In the genomic region with DNA sequence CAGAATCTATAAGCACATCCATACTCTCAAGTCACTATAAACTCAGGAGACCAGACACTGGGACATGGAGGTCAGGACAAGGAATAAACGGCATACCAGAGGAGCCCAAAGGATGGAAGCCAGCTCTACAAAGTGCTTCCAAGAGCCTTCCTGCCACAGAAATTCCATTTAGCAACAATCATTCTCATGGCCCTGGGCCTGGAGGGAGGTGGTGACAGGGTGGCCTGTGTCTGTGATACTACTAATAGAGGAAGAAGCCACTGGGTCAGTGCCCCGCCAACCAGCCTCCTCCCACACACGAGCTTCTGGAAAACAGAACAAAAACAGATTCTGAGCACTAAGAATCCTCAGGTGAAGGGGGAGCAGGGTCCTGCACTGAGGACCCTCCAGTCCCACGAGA, we compare ENCODE assay signal across 18 mouse cellular contexts.
DNase-seq lines count a peak whose midpoint lies in the region; ATAC-seq lines count a peak whose summit lies in the region.
"Had no signal": no experiment of that assay in that cellular context is flagged by ENCODE, and none has a peak within 500 bp of the region (broad histone marks: within the 10 kb centered on the region; RNA-seq: fewer than 3 reads in every experiment).

No protein-coding gene starts in this region.

- H3K36me3 ChIP-seq in heart, embryonic 11.5 days (ENCODE audit: control insufficient read depth, insufficient read depth, low read length), result no peaks in the 10 kb centered on the region
- H3K36me3 ChIP-seq: forebrain, embryonic 10.5 days; hindbrain, embryonic 15.5 days; limb, embryonic 13.5 days; liver, embryonic 15.5 days; midbrain, embryonic 15.5 days had no signal

- intact Hi-C loops in gastrocnemius, postnatal 14 days (cut with DNase I; ENCODE audit: low total_unique reads), result no loop called here
- intact Hi-C loops in heart, postnatal 14 days (cut with DNase I), result no loop called here
- intact Hi-C loops in left cerebral cortex, postnatal 4 days (cut with DNase I), result no loop called here

- H3K9ac ChIP-seq in heart, embryonic 11.5 days (ENCODE audit: low read depth, low read length), result no peak overlapping the region
- H3K9ac ChIP-seq: hindbrain, embryonic 15.5 days; limb, embryonic 13.5 days; liver, embryonic 15.5 days; midbrain, embryonic 15.5 days had no signal

- H3K4me3 ChIP-seq in heart, embryonic 11.5 days (ENCODE audit: low read depth, low read length), result no peak overlapping the region
- H3K4me3 ChIP-seq: forebrain, embryonic 10.5 days; hindbrain, embryonic 15.5 days; limb, embryonic 13.5 days; liver, embryonic 15.5 days; megakaryocyte, embryonic 14.5 days; midbrain, embryonic 15.5 days had no signal

- no peaks in the 10 kb centered on the region; the same call in 1 of the 2 replicates for H3K27me3 ChIP-seq in heart, embryonic 11.5 days (ENCODE audit: control insufficient read depth, insufficient read depth, low read length)
- H3K27me3 ChIP-seq: hindbrain, embryonic 15.5 days; liver, embryonic 15.5 days; megakaryocyte, embryonic 14.5 days had no signal

- DNase-seq in gastrocnemius, postnatal 14 days, result peak; percentile 32
- no peak for DNase-seq in gastrocnemius, postnatal 4 days (ENCODE audit: low spot score in 2 of 2)
- peak; percentile 95 for DNase-seq in heart, adult 11 months
- peak; percentile 34 to 68 for DNase-seq in heart, postnatal 14 days
- no peak for DNase-seq in left cerebral cortex, postnatal 4 days
- DNase-seq: adrenal gland, postnatal 36 days; cerebellum, adult 8-10 months; thymus, postnatal 25 days had no signal

- H3K9me3 ChIP-seq in heart, embryonic 11.5 days (replicated peaks; ENCODE audit: control insufficient read depth, low read length), result no peaks in the 10 kb centered on the region
- H3K9me3 ChIP-seq: forebrain, embryonic 10.5 days; hindbrain, embryonic 15.5 days; limb, embryonic 13.5 days; liver, embryonic 15.5 days; megakaryocyte, embryonic 14.5 days; midbrain, embryonic 15.5 days had no signal

- 0 out of 2 replicates have a peak overlapping the region, but pooled peaks have one; percentile 5 for H3K4me2 ChIP-seq in heart, embryonic 11.5 days
- H3K4me2 ChIP-seq: hindbrain, embryonic 15.5 days; limb, embryonic 13.5 days; liver, embryonic 15.5 days; midbrain, embryonic 15.5 days had no signal

- ATAC-seq in heart, embryonic 11.5 days (replicated peaks; ENCODE audit: insufficient number of reproducible peaks, low FRiP score, low TSS enrichment), result no peak
- ATAC-seq in megakaryocyte, adult 5-6 weeks (ENCODE audit: poor library complexity, severe bottlenecking), result no peak
- ATAC-seq: intestine, embryonic 16.5 days; midbrain, embryonic 15.5 days had no signal

- peaks cover 36% of the 10 kb centered on the region for H3K4me1 ChIP-seq in heart, embryonic 11.5 days (ENCODE audit: control insufficient read depth, insufficient read depth, low read length)
- H3K4me1 ChIP-seq: hindbrain, embryonic 15.5 days; liver, embryonic 15.5 days; megakaryocyte, embryonic 14.5 days; midbrain, embryonic 15.5 days had no signal

- 0 out of 2 replicates have a peak overlapping the region, but pooled peaks have one; percentile 22 for H3K27ac ChIP-seq in heart, embryonic 11.5 days (ENCODE audit: low read depth, low read length)
- H3K27ac ChIP-seq: forebrain, embryonic 10.5 days; hindbrain, embryonic 15.5 days; kidney, postnatal 0 days; limb, embryonic 13.5 days; liver, embryonic 15.5 days; midbrain, embryonic 15.5 days had no signal

- WGBS in heart, embryonic 11.5 days (ENCODE audit: insufficient replicate concordance), result 32% methylated on average over 4 of the region's 4 CpGs

Comparison
In these comparisons a context has a peak if more than half of its experiments do, and no peak if none do; other contexts are left out.
1. DNase-seq: peak in gastrocnemius, postnatal 14 days (single experiment), heart, adult 11 months (single experiment) and heart, postnatal 14 days (2 of 2); none in gastrocnemius, postnatal 4 days (0 of 2) and left cerebral cortex, postnatal 4 days (single experiment).